Mouse (Mus musculus): Measurements from ENCODE around the gene Kdelc1.

Gene Kdelc1

DNA sequence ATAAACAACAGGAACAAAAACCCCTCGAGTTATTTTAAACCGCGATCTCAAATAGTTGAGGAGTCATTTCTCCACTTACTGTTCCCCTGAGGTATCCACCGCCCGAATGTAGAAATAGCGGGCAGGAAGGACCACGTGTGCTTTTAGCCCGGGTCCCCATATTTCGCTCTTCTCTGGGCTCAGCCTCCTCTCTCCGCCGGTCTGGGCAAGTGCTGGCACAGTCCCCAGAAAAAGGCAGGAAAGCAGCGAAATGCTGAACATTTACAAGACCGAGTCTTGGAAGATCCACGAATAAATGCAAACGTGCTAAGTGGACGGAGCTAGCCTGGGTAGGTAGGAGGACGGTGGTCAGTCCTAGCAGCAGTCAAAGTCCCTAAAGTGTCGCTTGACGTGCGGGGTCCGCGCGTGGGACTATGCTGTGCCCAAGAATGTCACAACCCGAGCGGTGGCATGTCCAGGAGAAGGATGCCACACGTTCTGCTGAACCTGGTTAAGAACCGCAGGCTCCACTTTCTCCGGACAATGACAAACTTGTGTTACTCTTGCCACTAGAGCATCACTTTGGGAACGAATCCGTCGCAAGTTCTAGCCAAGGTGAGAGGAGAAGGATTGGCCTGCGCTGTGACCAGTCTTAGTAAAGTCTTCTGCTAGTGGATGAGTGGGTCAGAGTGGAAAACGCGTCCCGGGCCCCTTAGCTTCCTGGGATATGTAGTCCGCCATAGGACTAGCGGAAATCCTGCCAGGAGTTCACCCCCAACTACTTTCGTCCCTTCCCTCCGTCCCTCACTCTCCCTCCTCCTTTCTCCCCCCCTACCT lies at the start of gene Kdelc1, which contains the start of gene Bivm:
TSS of gene Kdelc1 (minus strand) at position 570 of the 816 bp plus-strand sequence.
TSS of gene Bivm (plus strand) at position 719 of the 816 bp plus-strand sequence.
- in situ Hi-C loops (cut with MseI, MboI), result no loop called here

DNA sequence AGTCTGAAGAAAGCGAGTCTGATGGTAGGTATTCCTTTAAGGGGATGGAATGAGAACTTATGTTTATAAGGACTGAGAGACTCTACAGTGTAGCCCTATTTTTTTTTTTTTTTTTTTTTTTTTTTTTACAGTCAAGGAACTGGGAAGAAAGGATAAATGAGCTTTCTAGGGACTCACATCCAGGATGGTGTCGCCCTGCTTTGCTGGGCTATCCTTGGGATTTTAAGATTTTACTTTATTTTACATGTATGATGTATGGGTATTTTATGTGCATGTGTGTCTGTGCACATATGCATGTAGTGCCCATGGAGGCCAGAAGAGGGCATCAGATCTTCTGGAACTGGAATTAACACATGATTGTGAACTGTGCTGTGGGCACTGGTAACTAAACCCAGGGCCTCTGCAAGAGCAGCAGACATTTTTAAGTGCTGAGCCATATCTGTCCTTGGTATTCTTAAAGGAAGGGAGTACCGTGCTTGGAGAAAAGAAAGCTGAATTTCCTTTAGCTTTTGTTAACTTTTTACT lies 49.3 kb upstream of the Kdelc1 start:
- in situ Hi-C loops (cut with MseI, MboI), result no loop called here

DNA sequence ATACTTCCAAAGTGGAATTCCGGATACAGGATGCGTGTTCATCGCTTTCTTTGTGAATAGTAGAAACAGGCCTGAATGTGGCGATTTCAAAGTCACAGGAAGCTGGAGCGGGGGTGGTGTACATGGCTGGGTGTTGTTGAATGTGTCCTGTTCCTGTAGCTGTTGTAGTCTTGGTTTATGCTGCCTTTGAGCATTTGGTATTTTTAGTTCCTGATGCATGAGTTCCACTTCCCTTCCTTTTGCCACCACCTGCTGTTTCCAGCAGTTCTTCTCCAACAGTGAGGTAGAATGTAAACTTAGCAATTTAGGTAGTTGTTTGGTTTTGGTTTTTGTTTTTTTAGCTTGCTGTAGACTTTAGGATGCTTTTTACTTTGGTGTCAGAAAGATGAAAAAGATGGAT lies 43.8 kb upstream of the Kdelc1 start:
- in situ Hi-C loops (cut with MseI, MboI), result no loop called here

DNA sequence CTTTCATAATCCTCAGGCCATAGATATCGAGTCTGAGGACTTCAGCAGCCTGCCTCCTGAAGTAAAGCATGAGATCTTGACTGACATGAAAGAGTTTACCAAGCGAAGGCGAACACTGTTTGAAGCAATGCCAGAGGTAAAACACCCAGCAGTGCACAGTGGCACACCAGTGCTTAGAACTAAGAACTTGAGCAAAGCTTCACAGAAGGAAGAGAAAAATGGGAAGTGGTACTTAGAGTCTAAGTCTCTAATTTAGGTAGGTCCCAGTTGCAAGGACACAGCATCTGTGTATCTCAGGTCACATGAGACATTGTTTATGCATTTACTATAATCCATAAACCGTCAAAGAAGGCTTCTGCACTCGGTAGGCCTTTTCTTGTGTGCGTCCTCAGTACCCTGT lies 43.2 kb upstream of the Kdelc1 start:
- in situ Hi-C loops (cut with MseI, MboI), result no loop called here

DNA sequence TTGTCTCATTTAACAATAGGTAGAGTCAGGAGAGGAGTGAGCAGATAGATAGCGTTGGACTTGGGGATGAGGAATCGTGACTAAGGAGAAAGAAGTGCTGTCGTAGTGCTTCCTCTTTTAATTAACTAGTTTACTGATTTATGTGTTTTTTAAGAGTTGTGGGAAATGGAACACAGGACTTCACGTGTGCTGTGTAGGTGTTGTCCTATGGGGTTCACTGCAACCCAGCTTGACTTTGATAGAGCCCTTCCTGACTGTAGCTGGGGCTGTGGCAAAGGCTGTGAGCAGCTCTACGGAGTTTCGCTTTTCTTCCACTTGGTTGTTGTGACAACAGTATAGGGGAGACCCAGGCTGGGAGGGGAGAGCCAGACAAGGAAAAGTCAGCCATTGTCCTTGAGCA lies 39.7 kb upstream of the Kdelc1 start:
- in situ Hi-C loops (cut with MseI, MboI), result no loop called here

DNA sequence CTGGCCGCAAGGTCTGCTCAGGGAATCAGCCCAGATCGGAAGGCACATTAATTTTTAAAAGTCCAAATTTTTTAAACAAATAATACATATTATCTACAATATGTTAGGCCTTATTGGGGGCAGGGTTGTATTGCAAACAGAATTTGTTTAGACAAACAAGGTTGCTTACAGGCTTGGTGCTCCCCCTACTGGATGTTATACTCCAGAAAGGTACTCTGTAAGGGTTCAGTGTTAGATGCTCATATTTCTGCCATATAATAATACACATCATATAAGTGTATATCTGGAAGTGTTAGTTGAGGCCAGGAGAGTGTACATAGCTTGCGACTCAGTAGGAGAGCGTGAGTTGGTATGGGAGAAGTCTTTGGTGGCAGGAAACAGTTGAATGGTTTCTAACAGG lies 36.7 kb upstream of the Kdelc1 start:
- in situ Hi-C loops (cut with MseI, MboI), result no loop called here

DNA sequence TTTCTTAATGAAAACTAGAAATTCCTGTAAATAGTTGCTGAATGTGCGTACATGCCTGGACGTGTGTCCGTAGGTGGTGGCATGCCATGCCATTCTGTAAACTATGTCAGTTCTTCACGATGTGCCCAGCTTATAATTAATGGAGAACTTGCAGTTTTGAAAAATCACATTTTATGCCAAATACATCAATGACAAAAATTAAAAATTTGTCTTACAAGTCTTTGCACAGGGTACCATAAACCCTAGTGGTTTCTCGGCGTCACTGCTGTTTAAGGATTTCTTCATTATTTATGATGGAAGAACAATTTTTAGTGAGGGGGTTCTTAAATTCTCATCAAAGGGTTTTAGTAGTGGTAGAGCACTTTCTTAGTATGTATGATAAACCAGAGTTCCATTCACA lies 30.1 kb upstream of the Kdelc1 start:
- in situ Hi-C loops (cut with MseI, MboI), result no loop called here

DNA sequence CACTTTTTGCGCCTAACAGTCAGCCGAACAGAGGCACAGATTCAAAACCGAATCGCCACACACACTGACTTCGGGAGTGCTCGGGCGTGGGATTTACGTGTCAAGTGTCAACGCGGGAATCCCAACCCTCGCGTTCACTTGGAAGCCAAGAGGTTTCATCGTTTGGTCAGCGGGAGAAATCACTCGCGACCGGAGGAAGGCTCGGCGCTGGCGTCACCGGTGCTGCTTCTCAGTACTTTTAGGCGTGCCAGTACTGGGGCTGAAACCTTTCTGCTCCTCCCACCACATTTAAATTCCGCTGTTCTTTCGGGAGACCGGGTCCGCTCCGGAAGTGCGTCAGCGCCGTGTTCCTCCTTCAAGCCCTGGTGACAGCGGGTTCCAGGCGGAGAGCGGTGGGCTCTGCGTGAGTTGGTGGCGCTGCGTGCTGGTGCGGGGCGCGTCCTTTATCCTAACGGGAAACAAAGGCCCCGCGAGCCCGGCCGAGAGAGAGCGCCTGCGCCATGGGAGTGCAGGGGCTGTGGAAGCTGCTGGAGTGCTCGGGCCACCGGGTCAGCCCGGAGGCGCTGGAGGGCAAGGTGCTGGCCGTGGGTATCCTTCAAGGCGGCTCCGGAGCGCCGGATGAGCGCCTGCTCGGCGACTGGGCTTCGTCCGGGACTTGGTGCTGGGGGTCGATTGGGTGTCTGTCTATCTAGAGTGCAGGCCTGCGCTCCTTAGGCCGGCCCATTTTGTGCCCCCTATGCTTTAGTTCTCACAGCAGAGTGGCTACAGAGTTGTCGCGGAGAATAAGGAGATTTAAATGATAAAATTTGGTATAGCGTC lies 29.2 kb upstream of the Kdelc1 start, which contains the start of gene Ercc5:
TSS of gene Ercc5 (plus strand) at position 182 of the 819 bp plus-strand sequence.
- in situ Hi-C loops (cut with MseI, MboI), result no loop called here

DNA sequence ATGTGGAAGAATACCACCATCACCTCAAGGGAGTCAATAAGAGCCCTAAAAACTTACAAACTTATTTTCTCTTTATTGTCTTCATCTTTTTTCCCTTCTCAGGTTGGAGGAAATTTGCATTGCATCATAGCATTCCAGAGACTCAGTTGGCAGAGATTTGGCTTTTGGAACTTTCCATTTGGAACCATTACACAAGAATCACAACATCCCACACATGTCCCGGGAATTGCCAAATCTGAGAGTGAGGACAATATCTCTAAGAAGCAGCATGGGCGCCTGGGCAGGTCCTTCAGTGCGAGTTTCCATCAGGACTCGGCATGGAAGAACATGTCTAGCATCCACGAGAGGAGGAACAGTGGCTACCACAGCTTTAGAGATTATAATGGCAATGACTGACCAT lies 24.1 kb upstream of the Kdelc1 start:
- in situ Hi-C loops (cut with MseI, MboI), result no loop called here

DNA sequence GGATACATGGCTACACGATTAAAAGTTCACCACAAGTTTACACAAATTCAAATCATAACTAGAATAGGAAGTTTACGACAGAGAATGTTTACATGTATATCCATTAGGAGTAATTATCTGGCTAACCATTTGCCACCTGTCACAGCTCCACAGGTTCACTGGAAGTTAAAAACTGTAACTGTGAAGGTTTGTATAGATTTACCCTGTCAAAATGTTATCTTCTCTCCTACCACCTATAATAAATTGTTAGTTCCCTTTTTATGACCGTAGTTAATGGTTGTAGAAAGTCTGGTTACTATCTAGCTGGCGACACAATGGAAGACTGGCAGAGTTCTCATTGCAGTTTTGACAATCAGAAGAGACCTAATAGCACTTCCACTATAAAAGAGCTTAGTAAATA lies 21.6 kb upstream of the Kdelc1 start:
- in situ Hi-C loops (cut with MseI, MboI), result no loop called here

DNA sequence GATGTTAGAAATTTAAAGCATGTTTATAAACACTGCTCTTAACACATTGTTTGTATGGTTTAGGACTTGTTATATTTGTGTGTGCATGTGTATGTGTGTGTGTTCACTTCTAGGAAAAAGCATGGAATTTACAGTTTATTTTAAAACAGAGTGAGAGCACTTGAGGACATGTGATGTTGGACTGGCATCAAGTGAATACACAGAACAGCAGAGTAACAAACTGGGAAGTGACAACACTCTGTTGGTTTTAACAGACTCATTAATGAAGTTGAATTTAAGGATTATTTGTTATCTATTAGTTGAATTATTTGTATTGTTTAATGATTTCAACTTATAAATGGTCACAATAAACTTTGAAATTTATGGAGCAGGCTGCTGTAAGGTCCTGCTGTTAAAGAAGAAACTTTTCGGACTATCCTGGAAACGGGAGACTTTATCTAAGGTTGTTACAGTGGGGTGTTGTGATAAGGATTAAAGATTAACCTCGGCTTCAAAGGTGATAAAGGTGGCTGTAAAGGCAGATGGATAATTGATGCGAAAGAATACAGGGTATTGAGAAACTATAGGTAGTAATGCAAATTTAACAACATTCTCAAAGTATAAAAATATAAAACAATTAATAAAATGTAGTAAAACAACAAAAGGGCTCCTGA lies 11.4 kb upstream of the Kdelc1 start:
- in situ Hi-C loops (cut with MseI, MboI), result no loop called here

DNA sequence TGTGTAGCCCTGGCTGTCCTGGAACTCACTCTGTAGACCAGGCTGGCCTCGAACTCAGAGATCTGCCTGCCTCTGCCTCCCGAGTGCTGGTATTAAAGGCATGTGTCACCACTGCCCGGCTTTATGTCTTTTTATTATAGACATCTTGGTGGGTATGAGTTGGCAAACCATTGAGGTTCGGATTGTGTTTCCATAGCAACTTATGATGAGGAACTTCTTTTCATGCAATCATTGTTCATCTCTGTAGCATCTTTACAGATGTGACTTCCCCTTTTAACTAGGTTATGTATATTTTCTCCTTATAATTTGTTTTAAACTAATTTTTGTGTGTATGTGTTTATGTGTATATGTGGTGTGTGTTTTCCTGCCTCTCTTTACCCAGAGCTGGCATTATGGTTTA lies 7.0 kb upstream of the Kdelc1 start:
- in situ Hi-C loops (cut with MseI, MboI), result no loop called here

DNA sequence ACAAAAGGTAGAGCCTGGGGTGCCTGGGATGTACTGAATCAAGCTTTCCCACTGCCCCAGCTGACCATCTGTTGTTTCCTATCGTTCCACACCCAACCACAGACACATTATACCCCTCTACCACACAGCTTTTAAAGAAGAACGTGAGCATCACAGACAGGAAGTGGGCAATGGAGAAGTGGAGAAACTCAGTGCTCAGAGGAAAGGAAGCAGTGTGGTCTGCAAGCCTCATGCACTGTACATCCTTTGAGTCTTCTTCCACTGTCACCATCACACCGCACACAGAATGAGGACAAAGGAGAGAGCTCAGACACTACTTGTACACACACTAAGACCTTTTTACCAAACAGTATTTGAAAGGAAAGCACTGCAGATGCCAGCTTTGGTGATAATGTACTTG lies 3.6 kb upstream of the Kdelc1 start:
- in situ Hi-C loops (cut with MseI, MboI), result no loop called here

DNA sequence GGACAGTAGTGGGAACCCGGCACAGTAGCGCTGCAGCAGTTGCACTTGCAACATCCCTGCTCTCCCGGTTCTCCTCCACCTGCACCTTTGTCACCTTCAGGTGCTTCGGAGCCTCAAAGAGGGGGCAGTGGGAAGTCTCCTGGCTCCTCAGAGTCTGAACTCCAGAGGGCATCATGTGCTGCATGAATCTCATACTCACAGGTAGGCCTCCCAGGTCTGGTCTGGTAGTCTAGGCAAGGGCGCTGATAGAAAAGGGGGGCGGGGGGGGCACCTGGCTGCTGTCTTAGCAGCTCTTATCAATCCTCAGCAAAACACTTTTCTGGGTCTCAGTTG lies 1.4 kb upstream of the Kdelc1 start:
- in situ Hi-C loops (cut with MseI, MboI), result no loop called here

DNA sequence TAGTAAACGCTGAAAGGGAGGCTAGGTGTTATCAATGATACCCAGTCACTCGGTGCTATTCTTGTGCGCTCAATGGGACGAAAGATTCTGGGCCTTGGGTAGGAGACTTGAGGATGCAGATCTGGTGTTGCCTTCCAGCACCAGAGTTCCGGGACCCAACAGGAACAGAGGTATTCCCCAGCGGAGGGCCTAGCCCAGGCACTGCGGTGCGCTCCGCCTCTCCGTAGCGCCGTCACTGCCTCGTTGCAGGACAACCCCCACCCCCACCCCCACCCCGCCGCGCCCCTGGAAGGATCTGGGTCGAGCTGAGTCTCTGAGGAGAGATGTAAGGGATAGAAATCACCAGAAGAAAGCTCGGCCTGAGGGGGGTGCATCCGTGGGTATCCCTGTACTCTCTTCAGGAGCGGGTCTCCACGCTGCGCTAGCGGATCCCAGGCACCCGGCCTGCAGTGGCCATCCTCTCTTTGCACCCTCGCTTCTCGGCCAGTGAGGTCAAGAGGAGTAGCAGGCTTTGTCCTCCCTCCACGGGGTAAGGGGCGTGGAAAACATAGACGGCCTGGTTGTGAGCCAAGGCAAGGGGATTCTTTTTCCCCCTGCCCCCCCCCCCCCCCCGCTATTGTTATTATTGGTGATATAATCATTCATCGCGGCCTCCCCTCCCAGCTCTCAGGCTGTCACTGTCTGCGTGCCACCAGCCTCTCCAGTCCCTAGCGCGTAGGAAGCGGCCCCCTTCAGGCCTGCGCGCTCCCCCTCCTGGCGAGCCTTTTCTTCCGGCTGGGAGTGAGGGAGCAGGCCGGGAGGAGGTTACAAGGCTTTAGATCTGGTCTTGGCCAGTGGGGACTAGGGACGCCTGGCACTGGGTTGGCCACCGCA lies 829 bp upstream of the Kdelc1 start:
- in situ Hi-C loops (cut with MseI, MboI), result no loop called here

DNA sequence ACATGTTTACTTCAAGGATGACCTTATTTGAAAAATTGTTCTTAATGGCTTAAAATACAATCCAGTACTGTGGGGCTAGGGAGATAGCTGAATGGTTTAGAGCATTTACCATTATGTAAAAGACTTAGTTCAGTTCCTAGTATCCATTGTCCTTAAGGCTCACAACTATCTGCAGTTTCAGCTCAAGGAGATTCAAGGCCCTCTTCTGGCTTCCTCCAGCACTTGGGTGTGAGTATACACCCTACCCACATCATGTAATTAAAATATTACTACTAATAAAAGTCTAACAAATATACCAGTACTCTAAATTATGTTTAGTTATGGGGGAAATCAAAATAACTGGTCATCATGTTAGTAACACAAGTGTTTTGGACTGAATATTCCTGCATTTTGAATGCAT lies 1.0 kb downstream of the Kdelc1 start:
- in situ Hi-C loops (cut with MseI, MboI), result no loop called here

DNA sequence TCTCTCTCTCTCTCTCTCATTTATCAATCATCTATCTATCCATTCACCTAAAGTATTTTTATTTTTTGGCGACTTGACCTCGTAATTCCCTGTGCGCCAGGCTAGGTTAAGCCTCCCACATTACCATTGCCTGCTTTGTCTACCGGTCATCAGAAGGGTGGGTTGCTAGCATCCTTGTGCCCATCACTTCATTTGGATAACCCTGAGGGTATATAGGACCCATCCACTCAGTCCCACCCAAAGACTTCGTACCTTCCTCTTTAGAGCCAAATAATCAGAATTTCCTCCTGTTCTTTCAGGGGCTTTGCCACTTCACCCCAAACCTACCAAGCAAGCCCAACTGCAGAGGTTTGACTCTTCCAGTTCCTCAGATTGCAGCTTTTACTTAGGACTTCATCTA lies 15.7 kb downstream of the Kdelc1 start:
- in situ Hi-C loops (cut with MseI, MboI), result no loop called here

DNA sequence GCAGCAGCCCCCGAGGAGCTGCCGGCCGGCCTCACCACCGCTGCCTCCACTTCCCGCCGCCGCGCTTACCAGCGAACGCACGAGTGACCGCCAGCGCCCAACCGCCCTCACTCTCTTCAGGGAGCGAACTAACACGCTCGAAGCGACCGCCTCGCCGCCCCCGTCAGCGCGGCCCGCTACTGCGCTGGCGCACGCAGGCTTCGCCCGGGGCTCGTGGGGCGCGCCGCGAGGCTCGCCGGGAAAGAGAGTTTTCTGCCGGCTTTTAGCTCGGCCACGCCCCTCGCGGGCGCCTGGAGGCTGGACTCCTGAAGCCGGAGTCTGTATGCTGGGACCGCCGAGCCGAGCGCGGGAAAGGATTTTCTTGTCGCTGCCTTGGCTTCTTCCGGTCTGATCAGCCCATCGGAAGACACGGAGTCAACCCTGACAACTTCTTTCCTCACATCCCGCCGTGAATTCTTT lies 16.3 kb downstream of the Kdelc1 start, which contains the start of gene Tex30:
TSS of gene Tex30 (minus strand) at position 183 of the 459 bp plus-strand sequence.
- in situ Hi-C loops (cut with MseI, MboI), result no loop called here

DNA sequence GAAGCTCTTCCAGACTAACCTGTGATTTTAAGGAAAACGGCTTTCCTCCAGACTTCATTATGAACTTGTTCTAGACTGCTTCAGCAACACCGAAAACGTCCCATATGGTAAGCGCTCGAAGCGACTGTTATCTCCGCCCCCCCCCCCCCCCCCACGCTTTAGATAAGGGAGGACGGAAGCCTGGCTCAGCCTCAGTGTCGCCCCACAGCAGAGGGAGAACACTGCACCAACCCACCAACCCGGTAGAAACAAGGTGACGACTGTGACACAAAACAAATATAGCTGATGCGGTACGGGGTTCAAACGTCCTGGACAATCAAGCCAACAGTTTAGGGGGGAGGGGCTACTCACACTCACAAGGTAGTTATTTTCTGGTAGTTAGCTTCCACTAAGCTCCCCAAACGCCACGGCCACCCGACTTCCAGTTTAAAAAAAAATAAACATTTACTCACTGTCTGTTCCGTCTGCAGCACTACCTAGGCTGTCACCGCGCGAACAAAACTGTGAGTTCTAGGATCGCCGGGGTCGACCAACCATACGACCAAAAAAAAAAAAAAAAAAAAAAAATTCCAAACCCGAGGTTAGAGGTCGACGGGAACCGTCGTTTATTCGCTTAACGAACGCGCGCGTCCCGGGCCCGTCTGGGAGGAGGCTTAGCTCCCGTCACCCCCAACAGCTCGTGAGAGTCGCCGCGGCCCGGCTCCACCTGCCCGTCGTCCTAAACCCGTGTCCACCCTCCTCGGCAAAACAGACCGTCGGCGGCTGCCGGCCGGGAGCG lies 17.0 kb downstream of the Kdelc1 start:
- in situ Hi-C loops (cut with MseI, MboI), result no loop called here

DNA sequence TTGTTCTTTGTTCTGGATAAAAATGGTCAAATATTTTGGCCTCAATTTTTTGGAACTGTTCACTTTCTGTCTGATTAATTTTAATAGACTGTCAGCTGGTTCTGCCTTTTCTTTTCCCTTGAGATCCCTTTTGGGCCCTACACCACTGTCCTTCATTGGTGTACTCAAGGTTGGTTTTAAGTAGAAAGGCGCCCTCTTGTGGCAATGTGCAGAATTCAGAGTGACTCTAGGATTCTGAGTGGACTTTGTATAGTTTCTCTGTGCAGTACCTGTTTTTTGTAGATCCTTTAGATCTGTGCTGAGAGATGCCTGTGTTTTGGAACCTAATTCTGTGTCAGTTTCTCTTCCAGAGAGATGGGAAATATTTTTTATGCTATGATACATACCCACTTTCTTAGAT lies 54.0 kb downstream of the Kdelc1 start:
- in situ Hi-C loops (cut with MseI, MboI), result no loop called here
